Mouse (Mus musculus) liver, embryonic 18 days (tissue): ENCODE measurements around the gene Gapt. TPM values are rescaled to one million over a fixed set of nuclear protein-coding genes. Genes with fewer than 3 reads are reported as not detected.

ENCODE experiments used
- polyA plus RNA-seq: library from polyadenylated mRNA; depleted of rRNA; stranded (reverse); fragments of >200 nt; gene quantifications from 2 replicates; pipeline ENCODE4 v1.2.3, GENCODE M21; 2012; rRNA removed

Gapt gene
- 3.4 and 4.5 TPM in 2 replicates for polyA plus RNA-seq

GRCm38 (mm10) chr13:110356941-110357340 is at the start of gene Gapt:
Gapt (minus strand) TSS chr13:110357199.

GRCm38 (mm10) chr13:110394291-110395178 is 37.5 kb upstream of the Gapt start, which contains the start of gene Plk2:
Plk2 (plus strand) TSS chr13:110395046.

Other genes starting within 250 kb of the Gapt start
- under 0.01 TPM in 2 replicates for gene Rab3c, start 76.2 kb downstream of the Gapt start, polyA plus RNA-seq
- 10.0 and 10.1 TPM in 2 replicates for gene Plk2, start 37.8 kb upstream of the Gapt start, polyA plus RNA-seq